Mouse (Mus musculus) right cerebral cortex, postnatal 10 days (tissue): ENCODE measurements at regions not wholly inside any gene's neighbourhood (a gene's known extent, or its start where the extent isn't known, plus 50 kb on each side); places are given as distances from the start of the nearest gene placed in this dataset.

Experiments
- DNase-seq, 2 experiments: peaks; one replicate each; pipeline ENCODE4 v3.0.0; 2021; ENCODE audit warnings: low spot score in 2 of 2

DNA sequence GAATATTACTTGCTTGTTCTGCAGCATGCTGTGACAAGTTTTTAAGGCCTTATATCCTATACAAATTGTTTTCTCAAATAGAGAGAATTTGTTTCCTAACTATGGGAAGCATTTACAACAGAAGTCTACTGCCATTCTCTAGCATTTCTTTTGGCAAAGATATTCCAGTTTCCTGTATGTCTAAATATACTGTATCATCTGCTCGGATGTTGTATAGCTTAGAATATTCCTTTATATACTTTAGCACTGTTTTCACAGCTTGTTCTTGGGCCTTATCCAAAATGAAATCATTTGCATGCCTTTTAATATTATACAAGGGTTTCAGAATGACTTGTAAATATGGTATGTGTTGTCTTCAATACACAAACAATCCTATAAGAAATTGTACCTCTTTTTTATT is 92.1 kb upstream of the Ins2 start:
- DNase-seq: no peak

DNA sequence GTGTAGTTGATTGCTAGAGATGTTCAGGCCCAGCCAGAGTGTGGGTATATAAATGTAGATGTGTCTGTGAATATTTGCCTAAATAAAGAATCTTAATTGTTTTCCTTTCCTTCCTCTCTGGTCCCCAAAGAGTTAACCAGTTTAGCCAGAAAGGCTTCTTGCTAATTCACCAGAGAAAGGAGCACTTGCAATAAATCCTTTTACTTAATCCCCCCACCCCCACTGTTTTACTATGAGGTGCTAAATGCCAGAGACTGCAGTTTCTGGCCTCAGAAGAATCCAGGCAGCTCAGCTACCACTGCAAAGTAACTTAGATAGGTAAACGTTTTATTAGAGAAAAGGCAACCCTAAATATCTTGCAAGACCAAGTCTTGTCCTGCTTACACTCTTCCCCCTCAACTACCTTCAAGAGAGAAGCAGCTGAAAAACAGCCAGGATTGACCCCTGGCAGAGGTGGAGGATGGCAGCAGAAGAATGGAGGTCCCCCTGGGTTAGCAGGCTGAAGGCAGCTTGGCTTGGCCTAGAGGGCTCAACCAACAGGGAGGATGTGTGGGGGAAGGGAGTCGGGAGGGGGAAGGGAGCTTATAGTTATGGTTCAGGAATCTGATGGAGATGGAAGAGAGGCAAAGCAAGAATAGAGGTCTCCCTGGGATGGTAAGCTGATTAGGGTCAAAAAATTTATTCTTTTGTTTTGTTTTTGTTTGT is 87.9 kb upstream of the Ins2 start:
- no peak for DNase-seq

DNA sequence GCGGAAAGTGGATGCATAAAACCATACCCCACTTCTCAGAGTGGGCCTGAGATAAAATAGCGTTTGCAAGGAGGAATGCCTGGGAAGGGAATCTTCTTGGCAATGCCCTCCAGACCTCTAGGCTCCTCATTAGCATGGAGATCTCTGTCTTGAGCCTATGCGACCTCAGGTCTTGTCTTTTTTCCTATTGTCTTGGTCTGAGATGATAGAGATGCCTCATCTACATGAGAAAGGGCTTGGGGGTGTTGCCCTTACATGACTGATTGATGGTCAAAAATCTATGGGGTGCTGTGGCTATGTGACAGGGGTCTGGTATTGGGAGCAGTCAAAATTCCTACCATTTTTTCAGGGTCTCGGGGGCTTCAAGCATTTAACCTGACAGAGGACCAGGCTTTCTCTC is 67.5 kb upstream of the Ins2 start:
- DNase-seq: no peak

DNA sequence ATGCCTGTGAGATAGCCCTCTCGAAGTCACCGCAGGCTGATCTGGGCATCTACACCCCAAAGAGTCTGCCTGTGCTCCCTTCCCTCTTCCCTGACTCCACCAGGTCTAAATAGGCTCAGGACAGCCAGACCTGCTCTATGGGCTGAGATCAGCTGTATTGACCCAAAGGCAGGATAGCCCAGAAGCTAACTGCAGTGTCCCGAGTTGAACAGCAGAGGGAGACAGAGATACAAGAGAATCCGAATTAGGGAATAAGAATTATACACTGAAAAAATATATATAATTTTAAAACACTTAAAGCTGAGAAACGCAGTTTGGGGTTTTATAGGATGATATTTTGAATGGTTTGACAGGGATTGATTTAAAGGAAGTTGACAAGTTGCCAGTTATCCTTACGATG is 56.2 kb upstream of the Ins2 start:
- peak; percentile 40 to 63 for DNase-seq

DNA sequence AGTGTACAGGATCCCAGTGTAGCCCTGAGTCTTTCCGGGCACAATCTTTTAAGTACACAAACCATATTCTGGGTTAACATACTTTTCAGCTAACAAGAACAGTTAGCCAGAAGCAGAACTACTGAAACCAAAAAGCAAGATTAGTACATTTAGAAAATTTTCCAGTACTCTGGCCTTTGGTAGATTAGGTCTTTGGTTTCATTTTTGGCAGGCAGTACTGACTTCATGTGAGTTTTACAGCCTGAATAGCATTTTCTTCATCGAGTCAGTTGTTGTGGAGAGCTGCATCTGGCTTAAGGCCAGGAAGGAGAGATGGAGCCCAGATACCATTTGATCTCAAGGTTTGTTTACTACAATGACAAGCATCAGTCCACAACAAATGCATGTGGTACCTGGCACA is 51.3 kb upstream of the Ins2 start:
- DNase-seq: no peak
